Mouse (Mus musculus) MEL (cell line): ENCODE results near the gene Mylk4.

Experiments used
- BHLHE40 ChIP-seq: IDR thresholded peaks from 2 replicates; pipeline ENCODE4 v1.6.1; 2012; ENCODE audit warnings: low read depth, mild to moderate bottlenecking, inconsistent platforms, low read length, improper control_type of control experiment, borderline replicate concordance
- CTCF ChIP-seq, 3 experiments: IDR thresholded peaks in 2 of 3; conservative IDR thresholded peaks in 1 of 3; 2 replicates each; pipeline ENCODE4 v1.5.1; 2011 to 2012; ENCODE audit warnings: low read length in 3 of 3, low read depth in 2 of 3, mild to moderate bottlenecking in 2 of 3, improper control_type of control experiment in 1 of 3, inconsistent platforms in 1 of 3, mixed read lengths in 1 of 3, moderate library complexity in 1 of 3; ENCODE audit not compliant: control insufficient read depth in 1 of 3, insufficient read depth in 1 of 3, poor library complexity in 1 of 3, severe bottlenecking in 1 of 3
- EP300 ChIP-seq, 2 experiments: IDR thresholded peaks; 2 replicates each; pipeline ENCODE4 v1.6.1; 2011; ENCODE audit warnings: improper control_type of control experiment in 2 of 2, low read length in 2 of 2, low read depth in 1 of 2, mild to moderate bottlenecking in 1 of 2
- GATA1 ChIP-seq: IDR thresholded peaks from 2 replicates; pipeline ENCODE4 v1.6.1; 2011; ENCODE audit warnings: low read depth, low read length, improper control_type of control experiment
- POLR2A ChIP-seq, 2 experiments: IDR thresholded peaks; 2 replicates each; pipeline ENCODE4 v1.6.1; 2011 to 2012; ENCODE audit warnings: low read length in 2 of 2, mild to moderate bottlenecking in 2 of 2, control low read depth in 1 of 2, improper control_type of control experiment in 1 of 2, low read depth in 1 of 2, moderate library complexity in 1 of 2; ENCODE audit not compliant: control insufficient read depth in 1 of 2, insufficient read depth in 1 of 2, poor library complexity in 1 of 2
- POLR2AphosphoS5 ChIP-seq: IDR thresholded peaks from 2 replicates; pipeline ENCODE4 v1.6.1; 2012; ENCODE audit warnings: low read depth, borderline replicate concordance, mild to moderate bottlenecking, inconsistent platforms, low read length, moderate library complexity, mixed read lengths
- SMC3 ChIP-seq: IDR thresholded peaks from 2 replicates; pipeline ENCODE4 v1.6.1; 2011; ENCODE audit warnings: low read depth, low read length, improper control_type of control experiment
- TAL1 ChIP-seq: IDR thresholded peaks from 2 replicates; pipeline ENCODE4 v1.6.1; 2012; ENCODE audit warnings: mild to moderate bottlenecking, inconsistent platforms, low read length, moderate library complexity, mixed read lengths
- ZC3H11A ChIP-seq: IDR thresholded peaks from 2 replicates; pipeline ENCODE4 v1.6.1; 2012; ENCODE audit warnings: low read depth, mild to moderate bottlenecking, inconsistent platforms, low read length, improper control_type of control experiment

DNA sequence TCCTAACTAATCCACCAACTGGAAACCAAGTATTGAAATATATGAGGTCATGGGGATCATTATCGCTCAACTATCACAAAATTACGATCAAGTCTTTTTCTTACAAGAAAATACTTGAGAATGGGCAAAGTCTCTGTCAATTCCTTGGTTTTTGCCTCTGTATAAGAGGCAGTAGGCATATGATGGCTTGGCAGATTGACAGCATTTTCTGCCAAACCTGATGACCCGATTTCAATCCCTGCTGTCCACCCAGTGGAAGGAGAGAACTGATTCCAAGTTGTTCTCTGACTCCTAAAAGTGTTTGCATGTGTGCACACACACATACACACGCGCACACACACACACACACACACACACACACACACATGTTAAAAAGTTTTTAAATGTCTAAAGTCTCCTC lies 124.5 kb downstream of the Mylk4 start:
- TF ChIP-seq EP300 (IDR thresholded peaks at IDR 0.05; ENCODE audit: low read depth in 1 of 2, low read length in 2 of 2) (no peak), CTCF (IDR thresholded peaks at IDR 0.05 in 2 of 3, conservative IDR thresholded peaks at IDR 0.05 in 1 of 3; ENCODE audit: control insufficient read depth in 1 of 3, insufficient read depth in 1 of 3, low read depth in 2 of 3, low read length in 3 of 3, poor library complexity in 1 of 3, severe bottlenecking in 1 of 3) (no peak), BHLHE40 (no peak), POLR2A (IDR thresholded peaks at IDR 0.05; ENCODE audit: control insufficient read depth in 1 of 2, insufficient read depth in 1 of 2, low read depth in 1 of 2, low read length in 2 of 2, poor library complexity in 1 of 2) (no peak), GATA1 (no peak), ZC3H11A (no peak), TAL1 (no peak), POLR2AphosphoS5 (no peak), SMC3 (no peak)
